Mouse (Mus musculus): ENCODE measurements around the gene Snhg11. TPM values are rescaled to one million over a fixed set of nuclear protein-coding genes. Genes with fewer than 3 reads are reported as not detected.

Snhg11 gene
- total RNA-seq (2021) = 1 to 10 TPM; 8.8 to 9.8 TPM
- polyA plus RNA-seq (2012; rRNA removed) = 8.7 and 11.2 TPM in 2 replicates
- long read RNA-seq = 0 reads

- DNase-seq = peak; percentile 36
Observed at GRCm38 (mm10) chr2:158375443-158376122, at the start of gene Snhg11. TSS of gene Snhg11 (plus strand) at chr2:158375638.

DNA sequence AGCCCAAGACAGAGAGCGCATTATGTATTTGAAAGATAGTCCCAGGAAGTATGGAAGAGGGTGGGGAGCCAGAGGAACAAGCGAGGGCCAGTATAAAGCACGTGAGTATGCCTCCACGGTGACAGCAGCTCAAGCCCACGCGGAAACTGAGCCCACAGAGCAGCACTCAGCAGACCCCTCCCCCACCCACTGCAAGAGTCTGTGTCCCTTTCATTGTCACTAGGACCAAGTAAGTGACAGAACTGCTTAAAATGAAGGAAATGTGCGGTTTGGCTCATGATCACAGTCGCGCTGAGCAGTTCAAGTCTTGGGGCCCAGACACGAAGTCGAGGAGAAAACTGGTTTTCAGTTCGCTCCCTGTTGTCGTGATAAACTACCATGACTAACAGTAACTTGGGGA is 41.1 kb upstream of the Snhg11 start:
- no peak for DNase-seq

GRCm38 (mm10) chr2:158337698-158338097 is 37.7 kb upstream of the Snhg11 start:
- no peak for DNase-seq

GRCm38 (mm10) chr2:158339948-158340564 is 35.4 kb upstream of the Snhg11 start:
- no peak for DNase-seq

DNA sequence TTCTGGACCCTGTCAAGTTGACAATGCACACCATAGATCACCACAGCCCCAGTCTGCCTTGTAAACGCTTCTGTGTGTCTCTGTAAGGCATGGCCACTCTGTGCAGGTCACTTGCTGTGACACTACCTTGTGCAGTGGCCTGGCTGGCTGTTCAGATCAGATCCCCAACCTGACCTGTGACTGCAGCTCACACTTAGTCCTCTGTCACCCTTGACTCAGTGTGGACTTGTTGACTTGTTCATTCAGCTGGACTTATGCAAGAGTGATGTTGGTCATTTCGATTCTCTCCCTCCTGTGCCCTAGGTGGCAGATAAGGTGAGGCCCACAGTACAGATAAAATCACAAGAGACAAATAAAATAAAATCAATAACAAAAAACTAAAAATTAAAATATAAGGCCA is 34.1 kb upstream of the Snhg11 start:
- no peak for DNase-seq

GRCm38 (mm10) chr2:158343495-158343894 is 31.9 kb upstream of the Snhg11 start:
- no peak for DNase-seq

DNA sequence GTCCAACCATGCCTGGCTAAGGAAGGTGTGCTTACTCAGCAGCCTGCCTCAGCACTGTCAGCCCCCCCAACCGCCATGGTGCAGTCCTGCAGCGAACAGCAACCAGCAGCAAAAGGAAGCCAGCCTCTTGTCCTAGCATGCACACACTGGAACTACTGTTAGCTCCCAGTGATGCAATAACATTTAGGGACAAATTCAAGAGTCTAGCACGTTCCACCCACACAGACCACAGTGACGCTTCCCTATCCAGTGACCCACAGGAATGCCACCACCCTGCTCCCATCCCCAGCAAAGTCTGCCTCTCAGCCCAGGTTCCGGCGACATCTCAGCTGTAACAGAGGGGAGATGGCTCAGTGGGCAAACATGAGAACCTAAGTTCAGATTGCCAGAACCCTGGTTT is 29.0 kb upstream of the Snhg11 start:
- no peak for DNase-seq

DNA sequence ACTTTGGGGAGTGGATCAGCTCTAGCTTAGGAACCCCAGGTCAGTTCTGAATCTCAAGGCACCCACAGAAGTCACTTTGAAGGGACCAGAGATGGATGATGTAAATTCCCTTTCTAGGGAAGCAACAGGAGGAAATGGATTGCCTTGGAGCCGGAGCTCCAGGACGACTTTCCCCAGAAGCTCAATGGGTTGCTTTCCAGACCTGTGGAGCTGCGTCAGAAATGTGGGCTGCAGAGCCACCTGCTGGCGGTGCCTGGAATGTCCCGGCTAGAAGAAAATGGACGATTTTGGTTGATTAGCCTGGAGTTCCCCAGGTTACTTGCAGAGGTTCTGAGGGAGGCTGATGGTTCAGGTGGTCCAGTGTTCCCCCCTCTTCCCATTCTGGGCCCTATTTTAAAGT is 27.6 kb upstream of the Snhg11 start:
- DNase-seq = peak; percentile 69

- DNase-seq = no peak
Observed at GRCm38 (mm10) chr2:158352801-158353520, 22.5 kb upstream of the Snhg11 start.

- DNase-seq = peak; percentile 10
Observed at GRCm38 (mm10) chr2:158354348-158355114, 20.9 kb upstream of the Snhg11 start.

DNA sequence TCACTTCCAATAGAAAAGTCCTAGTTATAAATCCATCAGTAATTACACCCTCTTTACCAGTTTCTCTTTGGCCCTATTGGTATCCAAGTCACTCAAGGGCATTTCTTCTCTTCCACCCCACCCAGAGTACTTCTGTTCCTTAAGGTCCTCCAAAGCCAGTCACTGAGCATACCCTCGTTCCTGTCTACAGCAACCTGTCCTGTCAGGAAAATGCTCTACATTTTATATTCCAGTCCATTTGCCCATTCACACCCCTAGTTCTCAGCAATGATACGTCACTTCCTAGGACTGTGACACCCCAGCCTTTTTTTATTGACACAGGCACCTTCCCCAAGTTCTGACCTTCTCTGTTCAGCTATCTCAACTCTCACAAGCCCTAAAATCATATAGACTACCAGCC is 20.2 kb upstream of the Snhg11 start:
- DNase-seq = no peak

DNA sequence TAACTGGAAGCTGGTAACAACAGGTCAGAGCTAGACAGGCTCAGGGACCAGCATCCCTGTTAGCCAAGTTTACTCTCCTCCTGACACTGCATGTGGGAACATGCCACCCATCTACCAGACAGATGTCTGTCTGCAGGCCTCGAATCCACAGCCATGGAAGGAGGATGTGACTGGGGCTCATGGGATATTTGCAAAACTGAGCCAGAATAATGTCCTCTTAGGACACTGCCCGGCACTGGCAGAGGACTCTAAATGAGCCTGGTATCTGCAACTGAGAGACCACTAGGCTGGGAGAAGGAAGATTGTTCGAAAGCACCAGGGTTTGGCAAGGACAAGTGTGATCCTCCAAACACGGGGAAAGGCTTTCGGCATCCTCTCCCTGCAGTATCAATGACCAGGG is 19.3 kb upstream of the Snhg11 start:
- DNase-seq = no peak

DNA sequence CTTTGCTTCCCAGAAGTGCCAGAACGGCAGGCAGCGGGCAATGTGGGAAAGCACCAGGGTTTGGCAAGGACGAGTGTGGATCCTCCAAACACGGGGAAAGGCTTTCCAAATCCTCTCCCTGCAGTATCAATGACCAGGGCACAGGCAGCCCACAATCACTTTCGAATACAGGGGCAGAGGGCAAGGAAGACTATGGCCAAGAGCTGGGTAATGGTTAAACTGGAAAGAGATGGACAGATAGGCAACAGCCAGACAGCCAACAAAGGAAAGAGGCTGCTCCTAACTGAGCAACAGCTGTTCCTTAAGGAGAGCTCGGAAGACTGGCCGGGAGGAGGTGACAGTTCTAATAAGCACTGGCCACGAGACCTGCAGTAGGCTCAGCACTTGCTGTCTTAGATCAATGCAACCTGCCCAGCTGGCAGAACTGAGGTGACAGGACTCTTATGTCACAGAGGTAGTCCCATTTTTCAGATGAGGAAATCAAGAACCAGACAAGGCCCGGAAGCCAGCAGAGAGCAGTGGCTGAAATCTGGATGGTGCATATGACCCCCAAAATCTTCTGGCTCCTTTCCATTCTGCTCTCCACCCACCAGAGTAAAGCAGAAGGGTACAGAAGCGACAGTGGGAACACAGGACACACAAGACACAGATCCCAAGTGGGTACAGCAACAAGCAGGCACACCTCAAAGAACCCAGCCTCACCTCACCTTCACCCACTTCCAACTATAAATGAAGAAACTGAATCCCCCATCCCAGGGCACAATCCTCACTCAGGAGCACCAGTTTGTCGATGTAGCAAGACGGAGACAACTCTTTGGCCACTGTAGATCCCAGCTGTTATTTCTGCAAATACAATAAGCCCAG is 15.4 kb upstream of the Snhg11 start:
- no peak for DNase-seq

GRCm38 (mm10) chr2:158360873-158361677 is 14.4 kb upstream of the Snhg11 start:
- peak; percentile 87 for DNase-seq

DNA sequence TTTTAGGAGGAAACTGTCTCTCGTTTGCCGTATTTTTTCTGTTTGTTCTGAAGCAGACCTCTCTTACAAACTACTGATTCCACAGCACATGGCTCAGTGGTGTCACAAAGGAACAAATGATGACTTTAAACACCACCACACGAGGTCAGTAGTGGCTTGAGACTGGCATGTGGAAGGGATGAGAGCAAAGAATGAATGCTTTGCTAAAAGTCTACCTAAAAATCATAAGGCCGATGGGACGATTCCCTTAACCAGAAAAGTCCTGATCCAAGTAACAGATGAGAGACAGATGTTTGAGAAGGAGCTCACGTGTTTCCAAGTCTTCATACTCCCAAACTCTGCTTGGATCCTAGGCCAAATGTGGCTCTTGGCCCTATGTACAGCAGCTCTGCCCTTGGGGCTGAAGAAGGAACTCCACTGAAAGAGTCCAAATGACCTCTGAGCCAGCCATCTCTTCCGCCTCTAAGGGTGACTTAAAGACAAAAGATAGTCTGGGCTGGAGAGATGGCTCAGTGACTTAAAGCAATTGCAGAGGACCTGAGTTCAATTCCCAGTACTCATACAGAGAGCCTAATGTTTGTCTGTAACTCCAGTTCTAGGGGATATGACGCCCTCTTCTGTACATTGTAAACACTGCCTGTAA is 13.6 kb upstream of the Snhg11 start:
- DNase-seq = no peak

DNA sequence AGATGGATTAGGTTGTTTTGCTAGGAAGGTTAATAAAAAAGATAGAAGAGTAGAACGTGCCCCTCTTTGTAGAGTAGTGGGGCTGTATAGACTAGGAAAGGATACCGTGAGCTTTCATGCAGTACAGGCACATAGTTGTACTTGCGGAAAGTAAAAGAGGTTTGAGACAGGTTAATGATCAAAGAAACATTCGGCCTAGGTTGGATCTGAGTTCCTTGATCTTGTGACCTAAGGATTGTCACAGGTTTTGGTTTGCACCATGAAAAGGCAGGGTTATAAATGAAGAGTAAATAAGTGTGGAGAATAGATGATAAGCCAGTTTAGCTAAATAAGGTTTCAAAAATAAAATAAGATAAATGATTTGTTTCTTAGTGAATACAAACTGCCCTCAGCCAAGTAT is 11.3 kb upstream of the Snhg11 start:
- DNase-seq = no peak

DNA sequence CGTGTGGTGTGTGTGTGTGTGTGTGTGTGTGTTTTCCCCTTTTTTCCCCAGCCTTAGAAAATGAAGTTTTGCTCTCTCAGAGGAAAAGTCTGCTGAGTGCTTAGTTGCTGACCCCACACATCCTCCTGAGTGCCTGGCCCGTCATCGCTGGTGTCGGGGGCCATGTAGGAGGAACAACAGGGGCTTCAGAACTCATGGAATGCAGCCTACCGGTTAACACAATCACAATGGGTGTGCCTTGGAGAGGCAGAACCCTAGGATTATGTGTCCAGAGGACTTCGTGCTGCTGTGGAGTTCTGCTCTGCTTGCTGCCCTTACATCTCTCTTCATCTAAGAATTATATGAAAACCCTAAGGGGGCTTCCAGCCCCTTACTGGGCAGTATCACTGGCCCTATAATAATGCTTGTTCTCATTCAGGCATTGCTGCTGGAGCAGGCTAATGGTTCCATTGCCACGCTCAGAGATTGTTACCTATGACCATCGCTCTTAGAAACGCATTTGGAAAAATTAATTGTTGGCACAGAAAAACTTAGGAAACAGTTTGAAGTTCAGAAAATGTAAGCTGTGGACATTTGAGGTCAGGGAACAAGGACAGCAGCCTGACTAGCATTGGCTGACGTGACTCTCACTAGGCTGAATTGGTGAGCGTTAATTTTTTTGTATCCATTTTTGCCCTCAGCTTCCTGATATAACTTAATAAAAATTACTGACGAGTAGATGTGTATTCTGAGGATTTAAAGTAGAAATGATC is 10.2 kb upstream of the Snhg11 start:
- no peak for DNase-seq

GRCm38 (mm10) chr2:158367654-158368053 is 7.8 kb upstream of the Snhg11 start:
- no peak for DNase-seq

DNA sequence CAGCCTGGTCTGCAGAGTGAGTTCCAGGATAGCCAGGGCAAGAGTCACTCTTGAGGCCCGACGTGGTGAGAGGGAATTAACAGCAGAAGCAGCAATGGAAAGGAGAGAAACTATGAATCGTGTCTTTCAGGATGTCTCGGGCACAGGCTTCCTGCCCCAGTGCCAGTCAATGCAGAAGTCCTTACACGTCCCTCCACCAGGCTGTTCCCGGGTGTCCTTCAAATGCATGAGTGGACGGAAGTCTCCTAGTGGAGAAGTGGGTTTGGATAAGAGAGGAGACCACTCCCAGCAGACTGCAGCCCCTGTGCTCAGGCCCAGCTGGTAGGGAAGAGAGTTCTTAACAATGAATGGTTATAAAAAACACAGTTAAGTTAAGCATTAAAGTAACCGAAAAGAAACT is 7.1 kb upstream of the Snhg11 start:
- DNase-seq = no peak
